Mouse (Mus musculus): ENCODE measurements around the gene Hdac11. TPM values are rescaled to one million over a fixed set of nuclear protein-coding genes. Genes with fewer than 3 reads are reported as not detected.

Hdac11 gene
- total and polyA plus RNA-seq, 3 experiments, result 0.54 to 1.4 (median 1.4) TPM

DNA sequence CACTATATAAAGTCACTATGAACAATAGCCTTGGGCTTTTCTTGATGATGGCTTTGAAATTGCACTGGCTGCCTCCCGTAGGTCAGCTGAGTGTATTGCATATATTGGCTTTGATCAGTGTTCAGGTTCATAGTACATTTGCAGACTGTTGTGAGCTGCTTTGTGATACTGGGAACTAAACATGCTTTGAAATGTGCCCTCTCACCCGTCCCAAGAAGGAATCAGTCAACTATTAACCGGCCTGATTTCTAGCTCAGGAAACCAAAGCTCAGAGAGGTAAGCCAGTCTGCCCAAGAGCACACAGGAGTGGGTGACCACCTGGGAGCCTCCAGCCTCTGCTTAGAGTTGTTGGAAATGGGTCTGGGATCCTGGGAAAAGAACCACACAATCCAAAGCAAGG, 11.4 kb upstream of the Hdac11 start:
- TF ChIP-seq TAL1 (conservative IDR thresholded peaks at IDR 0.05; ENCODE audit: low read depth, low read length), result no peak

GRCm38 (mm10) chr6:91145572-91145971, 10.9 kb upstream of the Hdac11 start:
- Histone ChIP-seq H3K36me3 (replicated peaks) (no peaks in the 10 kb centered on the region), H3K27me3 (ENCODE audit: insufficient read depth, low read length) (peaks cover 24% of the 10 kb centered on the region), H3K4me3 (ENCODE audit: low read depth, low read length) (no peak overlapping the region), H3K9me3 (replicated peaks) (no peaks in the 10 kb centered on the region), H3K4me1 (ENCODE audit: insufficient read depth, low read depth, low read length) (no peaks in the 10 kb centered on the region)
- ATAC-seq (ENCODE audit: extremely low read depth, insufficient number of reproducible peaks, low FRiP score, poor library complexity, severe bottlenecking) (no peak), DNase-seq (ENCODE audit: low spot score) (no peak)
- no peak for TF ChIP-seq GATA2 (IDR thresholded peaks at IDR 0.05; ENCODE audit: borderline replicate concordance, low read depth, low read length)
- TF ChIP-seq POLR2AphosphoS5 (IDR thresholded peaks at IDR 0.05; ENCODE audit: insufficient replicate concordance, low read depth, low read length), result no peak
- no peak for TF ChIP-seq CTCF (IDR thresholded peaks at IDR 0.05; ENCODE audit: low read depth, low read length)
- no peak for TF ChIP-seq TAL1 (conservative IDR thresholded peaks at IDR 0.05; ENCODE audit: low read depth, low read length)
- no peak for TF ChIP-seq GATA1 (IDR thresholded peaks at IDR 0.05; ENCODE audit: borderline replicate concordance, low read length)

More for the DNA sequence above, 11.4 kb upstream of the Hdac11 start:
- Histone ChIP-seq H3K4me1 (ENCODE audit: insufficient read depth, low read depth, low read length) (no peaks in the 10 kb centered on the region), H3K36me3 (replicated peaks) (no peaks in the 10 kb centered on the region), H3K9me3 (replicated peaks) (no peaks in the 10 kb centered on the region), H3K27me3 (ENCODE audit: insufficient read depth, low read length) (peaks cover 24% of the 10 kb centered on the region), H3K4me3 (ENCODE audit: low read depth, low read length) (no peak overlapping the region)
- DNase-seq (ENCODE audit: low spot score) (no peak), ATAC-seq (ENCODE audit: extremely low read depth, insufficient number of reproducible peaks, low FRiP score, poor library complexity, severe bottlenecking) (no peak)

DNA sequence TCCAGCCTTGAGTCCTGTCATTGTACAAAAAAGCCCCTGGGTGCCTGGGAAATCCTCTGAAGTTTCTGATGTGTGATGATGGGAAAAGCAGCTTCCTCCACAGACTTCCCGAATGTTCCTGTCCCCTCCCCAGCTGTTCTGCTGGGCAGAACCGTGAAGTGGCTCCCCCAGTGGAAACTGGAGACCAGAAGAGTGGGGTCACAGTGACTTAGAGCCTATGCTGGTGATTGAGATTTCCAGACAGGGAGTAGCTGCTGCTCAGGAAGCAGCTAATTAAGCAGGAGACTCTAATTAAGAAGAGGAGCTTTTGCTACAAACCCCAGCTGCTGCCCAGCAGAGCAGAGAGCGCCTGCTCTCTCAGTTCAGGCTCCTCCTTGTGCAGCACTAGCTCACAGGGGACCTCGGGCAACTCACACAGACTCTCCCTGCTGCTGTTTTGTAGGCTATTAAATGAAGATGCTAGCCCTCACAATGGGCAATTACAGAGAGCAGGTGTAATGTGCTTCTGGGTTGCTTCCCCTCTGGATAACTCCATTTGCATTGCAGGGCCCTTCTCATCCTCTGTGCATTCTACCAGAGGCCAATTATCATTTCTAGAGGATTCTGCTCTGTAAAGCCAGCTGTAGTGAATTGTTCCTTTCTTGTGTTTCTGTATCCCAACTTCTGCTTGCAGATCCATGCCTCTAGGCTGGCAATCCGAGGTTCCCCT, 9.9 kb upstream of the Hdac11 start:
- TF ChIP-seq GATA1 (IDR thresholded peaks at IDR 0.05; ENCODE audit: borderline replicate concordance, low read length), result no peak
- TF ChIP-seq CTCF (IDR thresholded peaks at IDR 0.05; ENCODE audit: low read depth, low read length), result no peak
- TF ChIP-seq POLR2AphosphoS5 (IDR thresholded peaks at IDR 0.05; ENCODE audit: insufficient replicate concordance, low read depth, low read length), result no peak
- no peak for TF ChIP-seq TAL1 (conservative IDR thresholded peaks at IDR 0.05; ENCODE audit: low read depth, low read length)
- no peak for TF ChIP-seq GATA2 (IDR thresholded peaks at IDR 0.05; ENCODE audit: borderline replicate concordance, low read depth, low read length)
- H3K9me3 ChIP-seq (replicated peaks), result no peaks in the 10 kb centered on the region
- no peak overlapping the region for H3K4me3 ChIP-seq (ENCODE audit: low read depth, low read length)
- H3K27me3 ChIP-seq (ENCODE audit: insufficient read depth, low read length), result peaks cover 24% of the 10 kb centered on the region
- ATAC-seq (ENCODE audit: extremely low read depth, insufficient number of reproducible peaks, low FRiP score, poor library complexity, severe bottlenecking) (no peak), DNase-seq (ENCODE audit: low spot score) (no peak)
- no peaks in the 10 kb centered on the region for H3K4me1 ChIP-seq (ENCODE audit: insufficient read depth, low read depth, low read length)
- H3K36me3 ChIP-seq (replicated peaks), result no peaks in the 10 kb centered on the region

- DNase-seq (ENCODE audit: low spot score) (no peak), ATAC-seq (ENCODE audit: extremely low read depth, insufficient number of reproducible peaks, low FRiP score, poor library complexity, severe bottlenecking) (no peak)
- Histone ChIP-seq H3K4me3 (ENCODE audit: low read depth, low read length) (no peak overlapping the region), H3K27me3 (ENCODE audit: insufficient read depth, low read length) (peaks cover 24% of the 10 kb centered on the region), H3K36me3 (replicated peaks) (no peaks in the 10 kb centered on the region), H3K9me3 (replicated peaks) (no peaks in the 10 kb centered on the region), H3K4me1 (ENCODE audit: insufficient read depth, low read depth, low read length) (no peaks in the 10 kb centered on the region)
- no peak for TF ChIP-seq TAL1 (conservative IDR thresholded peaks at IDR 0.05; ENCODE audit: low read depth, low read length)
- TF ChIP-seq GATA2 (IDR thresholded peaks at IDR 0.05; ENCODE audit: borderline replicate concordance, low read depth, low read length), result no peak
- no peak for TF ChIP-seq POLR2AphosphoS5 (IDR thresholded peaks at IDR 0.05; ENCODE audit: insufficient replicate concordance, low read depth, low read length)
- TF ChIP-seq CTCF (IDR thresholded peaks at IDR 0.05; ENCODE audit: low read depth, low read length), result no peak
- no peak for TF ChIP-seq GATA1 (IDR thresholded peaks at IDR 0.05; ENCODE audit: borderline replicate concordance, low read length)
Observed at GRCm38 (mm10) chr6:91147152-91147770, 9.2 kb upstream of the Hdac11 start.

DNA sequence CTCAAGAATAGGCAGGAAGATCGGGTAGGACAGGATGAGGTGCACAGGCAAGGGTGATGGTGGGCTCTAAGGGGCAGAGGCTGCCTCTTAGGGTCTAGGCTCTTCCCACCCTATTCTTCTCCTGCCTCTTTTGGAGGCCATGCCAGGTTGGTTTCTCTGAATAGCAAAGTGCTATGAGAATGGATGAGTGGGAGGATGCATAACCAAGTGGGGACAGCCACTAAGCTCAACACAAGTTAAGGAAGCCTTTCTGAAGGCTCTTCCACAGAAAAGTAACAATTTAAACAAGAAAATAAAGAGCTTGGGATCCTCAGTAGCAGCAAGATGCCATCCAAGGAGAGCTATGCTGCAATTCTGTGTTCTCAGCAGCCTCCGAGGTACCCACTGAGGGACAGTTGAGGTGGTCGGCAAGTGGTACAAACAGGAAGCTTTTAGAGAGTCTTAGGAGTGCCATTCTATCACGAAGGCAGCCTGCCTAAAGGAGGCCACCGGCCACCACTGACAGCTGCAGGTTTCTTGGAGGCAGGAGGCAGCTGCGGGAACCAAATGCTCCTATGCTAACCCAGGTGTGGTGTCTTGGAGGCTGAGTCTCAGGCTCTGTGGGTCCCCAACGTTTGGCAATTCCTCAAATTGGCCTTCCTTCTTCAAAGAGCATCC, 3.4 kb upstream of the Hdac11 start:
- no peak for TF ChIP-seq TAL1 (conservative IDR thresholded peaks at IDR 0.05; ENCODE audit: low read depth, low read length)
- TF ChIP-seq GATA1 (IDR thresholded peaks at IDR 0.05; ENCODE audit: borderline replicate concordance, low read length), result no peak
- TF ChIP-seq GATA2 (IDR thresholded peaks at IDR 0.05; ENCODE audit: borderline replicate concordance, low read depth, low read length), result no peak
- TF ChIP-seq POLR2AphosphoS5 (IDR thresholded peaks at IDR 0.05; ENCODE audit: insufficient replicate concordance, low read depth, low read length), result no peak
- no peak overlapping the region for H3K4me3 ChIP-seq (ENCODE audit: low read depth, low read length)
- H3K27me3 ChIP-seq (ENCODE audit: insufficient read depth, low read length), result peaks cover 23% of the 10 kb centered on the region
- H3K36me3 ChIP-seq (replicated peaks), result no peaks in the 10 kb centered on the region
- peaks cover 17% of the 10 kb centered on the region for H3K4me1 ChIP-seq (ENCODE audit: insufficient read depth, low read depth, low read length)
- H3K9me3 ChIP-seq (replicated peaks), result no peaks in the 10 kb centered on the region
- DNase-seq (ENCODE audit: low spot score), result no peak
- no peak for ATAC-seq (ENCODE audit: extremely low read depth, insufficient number of reproducible peaks, low FRiP score, poor library complexity, severe bottlenecking)

GRCm38 (mm10) chr6:91153549-91154064, 2.9 kb upstream of the Hdac11 start:
- Histone ChIP-seq H3K27me3 (ENCODE audit: insufficient read depth, low read length) (peaks cover 26% of the 10 kb centered on the region), H3K36me3 (replicated peaks) (no peaks in the 10 kb centered on the region), H3K9me3 (replicated peaks) (no peaks in the 10 kb centered on the region), H3K4me1 (ENCODE audit: insufficient read depth, low read depth, low read length) (peaks cover 17% of the 10 kb centered on the region), H3K4me3 (ENCODE audit: low read depth, low read length) (no peak overlapping the region)
- TF ChIP-seq TAL1 (conservative IDR thresholded peaks at IDR 0.05; ENCODE audit: low read depth, low read length) (no peak), GATA2 (IDR thresholded peaks at IDR 0.05; ENCODE audit: borderline replicate concordance, low read depth, low read length) (no peak)
- ATAC-seq (ENCODE audit: extremely low read depth, insufficient number of reproducible peaks, low FRiP score, poor library complexity, severe bottlenecking), result no peak
- DNase-seq (ENCODE audit: low spot score), result no peak
